Mouse (Mus musculus) heart, adult 2 months (tissue): Measurements from ENCODE around the gene Nipsnap2.

ENCODE experiments used
- CTCF ChIP-seq: fragments of 200-600 bp; IDR thresholded peaks from 2 replicates; pipeline ENCODE4 v1.8.1; 2022; ENCODE audit warnings: antibody characterized with exemption, mild to moderate bottlenecking, moderate library complexity
- EP300 ChIP-seq: fragments of 200-500 bp; IDR thresholded peaks from 2 replicates; pipeline ENCODE4 v1.6.1; 2011; ENCODE audit warnings: low read depth, low read length, control low read depth; ENCODE audit not compliant: insufficient read depth
- POLR2A ChIP-seq: fragments of 200-500 bp; IDR thresholded peaks from 2 replicates; pipeline ENCODE4 v1.6.1; 2011; ENCODE audit warnings: mild to moderate bottlenecking, low read depth, low read length, control low read depth; ENCODE audit not compliant: insufficient read depth

DNA sequence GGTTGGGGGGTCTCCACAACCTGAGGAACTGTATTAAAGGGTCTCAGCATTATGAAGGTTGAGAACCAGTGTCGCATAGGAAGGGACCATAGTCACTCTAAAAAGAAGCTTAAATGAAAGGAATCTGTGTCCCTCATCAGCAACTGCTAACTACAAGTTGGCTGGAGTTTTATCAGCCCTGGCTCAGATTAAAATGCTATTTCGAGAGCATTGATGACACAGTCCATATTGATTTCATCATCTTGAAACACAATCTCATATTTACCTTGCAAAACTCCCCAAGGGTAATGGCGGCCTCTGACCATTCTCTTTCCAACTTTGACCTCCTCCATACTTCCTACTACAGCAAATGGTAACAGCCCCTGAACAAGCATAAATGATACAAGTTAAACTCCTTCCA, 34.3 kb upstream of the Nipsnap2 start:
- TF ChIP-seq CTCF, result no peak
- TF ChIP-seq EP300, result no peak
- no peak for TF ChIP-seq POLR2A
